Mouse (Mus musculus) large intestine, adult 2 months (tissue): ENCODE results near the gene Kxd1. TPM values are rescaled to one million over a fixed set of nuclear protein-coding genes. Genes with fewer than 3 reads are reported as not detected.

Experiments
- polyA plus RNA-seq: library from polyadenylated mRNA; depleted of rRNA; stranded (reverse); fragments of >200 nt; gene quantifications from 2 replicates; pipeline ENCODE4 v1.2.3, GENCODE M21; 2012; rRNA removed

Gene Kxd1
- polyA plus RNA-seq, 1 experiment = 64.3 TPM

Other genes starting within 250 kb of the Kxd1 start
- gene Homer3, start 245.1 kb downstream of the Kxd1 start, polyA plus RNA-seq = 5.8 and 6.7 TPM in 2 replicates
- 40.9 and 57.8 TPM in 2 replicates for gene Ddx49, start 225.5 kb downstream of the Kxd1 start, polyA plus RNA-seq
- 438 and 500 TPM in 2 replicates for gene Cope, start 225.4 kb downstream of the Kxd1 start, polyA plus RNA-seq
- gene Cers1, start 212.2 kb downstream of the Kxd1 start, polyA plus RNA-seq = 0.36 and 0.64 TPM in 2 replicates
- gene Gdf1, start 198.1 kb downstream of the Kxd1 start, polyA plus RNA-seq = 0.14 and 0.26 TPM in 2 replicates
- 24.5 and 35.3 TPM in 2 replicates for gene Upf1, start 174.7 kb downstream of the Kxd1 start, polyA plus RNA-seq
- 0.15 and 0.25 TPM in 2 replicates for gene Comp, start 154.4 kb downstream of the Kxd1 start, polyA plus RNA-seq
- 7.6 and 9.3 TPM in 2 replicates for gene Crtc1, start 88.4 kb downstream of the Kxd1 start, polyA plus RNA-seq
- 16.8 and 22.1 TPM in 2 replicates for gene Klhl26, start 51.0 kb downstream of the Kxd1 start, polyA plus RNA-seq
- gene Tmem59l, start 40.6 kb downstream of the Kxd1 start, polyA plus RNA-seq = 2.1 and 2.4 TPM in 2 replicates
- 1.1 and 2.0 TPM in 2 replicates for gene Crlf1, start 34.8 kb downstream of the Kxd1 start, polyA plus RNA-seq
- gene Rex1bd, start 21.2 kb downstream of the Kxd1 start, polyA plus RNA-seq = 137 and 159 TPM in 2 replicates
- gene Uba52, start 17.2 kb downstream of the Kxd1 start, polyA plus RNA-seq = 768 and 796 TPM in 2 replicates
- 422 and 497 TPM in 2 replicates for gene Fkbp8, start 232 bp downstream of the Kxd1 start, polyA plus RNA-seq
- gene Ell, start 11.5 kb upstream of the Kxd1 start, polyA plus RNA-seq = 24.9 and 28.2 TPM in 2 replicates
- gene Isyna1, start 66.4 kb upstream of the Kxd1 start, polyA plus RNA-seq = 103 and 108 TPM in 2 replicates
- 110 and 122 TPM in 2 replicates for gene Ssbp4, start 80.9 kb upstream of the Kxd1 start, polyA plus RNA-seq
- 7.3 and 8.5 TPM in 2 replicates for gene Lrrc25, start 88.2 kb upstream of the Kxd1 start, polyA plus RNA-seq
- gene Gdf15, start 104.5 kb upstream of the Kxd1 start, polyA plus RNA-seq = 1.8 and 2.2 TPM in 2 replicates
- gene Pgpep1, start 132.4 kb upstream of the Kxd1 start, polyA plus RNA-seq = 52.0 and 73.1 TPM in 2 replicates
- gene Lsm4, start 145.3 kb upstream of the Kxd1 start, polyA plus RNA-seq = 147 TPM in 2 replicates
- 345 and 364 TPM in 2 replicates for gene Jund, start 171.0 kb upstream of the Kxd1 start, polyA plus RNA-seq
- 0.01 TPM in 1 of 2 replicates, not detected in the other for gene Iqcn, start 175.5 kb upstream of the Kxd1 start, polyA plus RNA-seq
- 59.5 and 63.8 TPM in 2 replicates for gene Gm3336, start 190.6 kb upstream of the Kxd1 start, polyA plus RNA-seq
- 7.7 and 7.9 TPM in 2 replicates for gene Pde4c, start 195.8 kb upstream of the Kxd1 start, polyA plus RNA-seq
- 21.5 and 24.6 TPM in 2 replicates for gene Rab3a, start 226.7 kb upstream of the Kxd1 start, polyA plus RNA-seq
- gene Mpv17l2, start 233.0 kb upstream of the Kxd1 start, polyA plus RNA-seq = 68.6 and 76.1 TPM in 2 replicates
- gene Pik3r2, start 248.8 kb upstream of the Kxd1 start, polyA plus RNA-seq = 82.1 and 105 TPM in 2 replicates